Mouse (Mus musculus) forebrain, embryonic 10.5 days (tissue): ENCODE results near the gene R3hdm1. TPM values are rescaled to one million over a fixed set of nuclear protein-coding genes. Genes with fewer than 3 reads are reported as not detected.
"Not testable (repeated sequence)": the region's sequence is repeated elsewhere in the genome, so short reads cannot be mapped to it uniquely, and the experiment has no call there.

Experiments used
- DNase-seq: peaks from one replicate; pipeline ENCODE4 v3.0.0-alpha.2; 2017; ENCODE audit warnings: low spot score; ENCODE audit errors: extremely low spot score
- H3K27ac ChIP-seq: fragments of 300-500 bp; sonication (generic); 2 replicates; pipeline ENCODE4 v1.5.1; 2016; ENCODE audit warnings: mild to moderate bottlenecking
- H3K27me3 ChIP-seq: fragments of 300-500 bp; sonication (generic); 2 replicates; pipeline ENCODE4 v1.6.1; 2016; ENCODE audit warnings: mild to moderate bottlenecking; ENCODE audit not compliant: poor library complexity, severe bottlenecking
- H3K36me3 ChIP-seq: fragments of 300-500 bp; sonication (generic); replicated peaks from 2 replicates; pipeline ENCODE4 v1.6.1; 2016; ENCODE audit warnings: mild to moderate bottlenecking, moderate library complexity
- H3K4me1 ChIP-seq: fragments of 300-500 bp; sonication (generic); 2 replicates; pipeline ENCODE4 v1.6.1; 2016
- H3K4me3 ChIP-seq: fragments of 300-500 bp; sonication (generic); 2 replicates; pipeline ENCODE4 v1.5.1; 2016; ENCODE audit warnings: mild to moderate bottlenecking, moderate library complexity
- H3K9me3 ChIP-seq: fragments of 300-500 bp; sonication (generic); 2 replicates; pipeline ENCODE4 v1.6.1; 2016; ENCODE audit warnings: mild to moderate bottlenecking, moderate library complexity
- WGBS: fragments of 180-500 bp; shearing (Covaris S2); methylation state at CpG from one replicate; pipeline ENCODE4 v1.1.7; 2016; 5-methylcytosine and 5-hydroxymethylcytosine counted together
- polyA plus RNA-seq: library from polyadenylated mRNA; unstranded; fragments of >200 nt; fragmentation: Nextera tagmentation; extraction: Ambion mirVana; gene quantifications from 2 replicates; pipeline ENCODE4 v1.2.1, GENCODE M21; 2016

Gene R3hdm1
- polyA plus RNA-seq, 1 experiment from 2014 or later = 79.8 TPM

DNA sequence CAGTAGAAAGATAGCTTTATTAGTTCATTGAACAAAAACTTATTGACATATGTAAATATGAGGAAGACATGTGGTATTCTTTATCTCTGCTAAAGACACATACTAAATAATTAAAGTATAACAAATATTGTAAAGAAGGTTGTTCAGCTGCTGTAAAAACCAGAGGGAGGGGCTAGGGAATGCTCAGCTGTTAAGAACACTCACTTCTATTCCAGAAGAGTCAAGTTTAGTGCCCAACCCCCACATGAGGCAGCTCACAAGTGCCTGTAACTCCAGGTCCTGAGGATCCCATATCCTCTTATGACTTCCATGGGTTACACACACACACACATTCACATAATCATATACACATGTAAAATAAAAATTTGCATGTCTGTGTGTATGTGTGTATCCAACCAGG lies 67.0 kb downstream of the R3hdm1 start:
- Histone ChIP-seq H3K27me3 (no peaks in the 10 kb centered on the region), H3K4me1 (no peaks in the 10 kb centered on the region), H3K4me3 (no peak overlapping the region), H3K9me3 (no peaks in the 10 kb centered on the region), H3K36me3 (peaks cover 8% of the 10 kb centered on the region), H3K27ac (no peak overlapping the region)
- no peak for DNase-seq

DNA sequence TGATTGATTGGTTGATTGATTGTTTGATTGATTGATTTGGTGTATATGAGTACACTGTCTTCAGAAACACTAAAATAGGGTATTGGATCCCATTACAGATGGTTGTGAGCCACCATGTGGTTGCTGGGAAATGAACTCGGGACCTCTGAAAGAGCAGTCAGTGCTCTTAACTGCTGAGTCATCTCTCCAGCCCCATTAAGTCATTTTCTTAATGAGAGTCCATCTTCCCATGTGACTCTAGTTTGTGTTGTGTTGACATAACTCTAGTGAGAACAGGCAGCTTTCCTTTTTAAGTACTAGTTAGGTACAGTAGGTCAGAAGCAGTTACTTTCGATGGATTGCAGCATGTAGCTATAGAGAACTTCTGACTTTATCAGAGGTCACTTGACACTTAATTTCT lies 88.3 kb downstream of the R3hdm1 start:
- Histone ChIP-seq H3K4me3 (no peak overlapping the region), H3K27ac (no peak overlapping the region), H3K4me1 (no peaks in the 10 kb centered on the region), H3K36me3 (peaks cover 76% of the 10 kb centered on the region), H3K27me3 (no peaks in the 10 kb centered on the region), H3K9me3 (no peaks in the 10 kb centered on the region)
- no peak for DNase-seq
- 86% methylated on average over 2 of the region's 2 CpGs for WGBS

DNA sequence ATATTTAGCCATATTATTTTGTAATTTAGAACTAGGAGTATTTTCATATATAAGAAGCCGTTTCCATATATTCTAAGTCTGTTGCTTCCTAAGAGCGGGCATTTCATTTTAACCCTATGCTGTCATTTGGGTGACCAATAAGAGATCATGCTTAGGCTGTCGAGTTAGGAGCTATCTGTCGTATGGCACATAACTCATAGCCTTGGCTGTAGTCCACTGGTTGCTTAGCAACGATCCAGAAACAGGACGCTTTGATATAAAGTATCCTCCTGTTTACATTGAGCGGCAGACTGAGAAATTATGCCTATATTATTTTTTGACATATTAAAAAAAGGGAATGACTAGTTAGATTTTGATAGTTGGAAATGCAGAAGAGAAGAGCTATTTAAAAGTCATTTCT lies 89.3 kb downstream of the R3hdm1 start:
- 94% methylated on average over 7 of the region's 7 CpGs for WGBS
- H3K9me3 ChIP-seq = no peaks in the 10 kb centered on the region
- H3K4me1 ChIP-seq = no peaks in the 10 kb centered on the region
- no peak for DNase-seq
- H3K27ac ChIP-seq = no peak overlapping the region
- peaks cover 72% of the 10 kb centered on the region for H3K36me3 ChIP-seq
- no peak overlapping the region for H3K4me3 ChIP-seq
- no peaks in the 10 kb centered on the region for H3K27me3 ChIP-seq

DNA sequence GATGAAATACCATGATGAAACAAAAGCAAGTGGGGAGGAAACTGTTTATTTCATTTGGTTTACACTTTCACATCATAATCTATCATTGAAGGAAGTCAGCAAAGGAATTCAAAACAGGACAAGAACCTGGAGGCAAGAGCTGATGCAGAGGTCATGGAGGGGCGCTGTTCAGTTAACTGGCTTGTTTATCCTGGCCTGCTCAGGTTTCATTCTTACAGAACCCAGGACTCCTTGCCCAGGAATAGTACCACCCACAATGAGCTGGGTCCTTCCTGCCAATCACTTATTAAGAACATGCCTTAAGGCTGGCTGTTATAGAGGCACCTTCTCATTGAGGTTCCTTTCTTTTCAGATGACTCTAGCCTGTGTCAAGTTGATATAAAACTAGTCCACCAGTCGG lies 90.9 kb downstream of the R3hdm1 start:
- Histone ChIP-seq H3K36me3 (peaks cover 74% of the 10 kb centered on the region), H3K4me1 (no peaks in the 10 kb centered on the region), H3K27me3 (no peaks in the 10 kb centered on the region), H3K27ac (no peak overlapping the region), H3K9me3 (no peaks in the 10 kb centered on the region), H3K4me3 (no peak overlapping the region)
- 67% methylated on average over 2 of the region's 2 CpGs for WGBS
- no peak for DNase-seq

- 95% methylated on average over 1 of the region's 1 CpGs for WGBS
- no peak overlapping the region for H3K4me3 ChIP-seq
- no peaks in the 10 kb centered on the region for H3K9me3 ChIP-seq
- peaks cover 64% of the 10 kb centered on the region for H3K36me3 ChIP-seq
- no peaks in the 10 kb centered on the region for H3K4me1 ChIP-seq
- no peak for DNase-seq
- no peaks in the 10 kb centered on the region for H3K27me3 ChIP-seq
- no peak overlapping the region for H3K27ac ChIP-seq
Measured at GRCm38 (mm10) chr1:128197353-128197752, 94.3 kb downstream of the R3hdm1 start.

DNA sequence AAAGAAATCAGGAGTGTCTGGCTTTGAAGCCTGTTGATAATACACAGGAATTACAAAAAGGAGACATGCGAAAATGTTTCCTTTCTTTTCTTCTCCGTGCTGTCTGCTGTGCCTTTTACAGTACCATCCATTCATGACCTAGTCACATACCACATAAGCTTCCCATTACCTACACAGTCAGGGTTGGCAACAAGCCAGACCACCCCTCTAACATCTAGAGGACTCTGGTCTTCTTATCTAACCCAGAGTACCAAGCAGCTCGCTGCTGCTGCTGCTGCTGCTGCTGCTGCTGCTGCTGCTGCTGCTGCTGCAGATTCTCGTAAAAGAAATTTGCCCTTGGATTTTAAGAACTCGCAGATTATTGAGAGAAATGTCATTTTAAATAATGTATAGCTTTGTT lies 110.2 kb downstream of the R3hdm1 start:
- Histone ChIP-seq H3K4me1 (no peaks in the 10 kb centered on the region), H3K36me3 (peaks cover 68% of the 10 kb centered on the region), H3K9me3 (no peaks in the 10 kb centered on the region), H3K27me3 (no peaks in the 10 kb centered on the region), H3K27ac (no peak overlapping the region), H3K4me3 (no peak overlapping the region)
- no peak for DNase-seq
- 89% methylated on average over 5 of the region's 5 CpGs for WGBS

GRCm38 (mm10) chr1:128221886-128222285 lies 118.8 kb downstream of the R3hdm1 start:
- no peaks in the 10 kb centered on the region for H3K4me1 ChIP-seq
- DNase-seq = no peak
- WGBS = 96% methylated on average over 2 of the region's 2 CpGs
- no peak overlapping the region for H3K4me3 ChIP-seq
- H3K27ac ChIP-seq = no peak overlapping the region
- peaks cover 71% of the 10 kb centered on the region for H3K36me3 ChIP-seq
- H3K27me3 ChIP-seq = no peaks in the 10 kb centered on the region
- H3K9me3 ChIP-seq = no peaks in the 10 kb centered on the region

DNA sequence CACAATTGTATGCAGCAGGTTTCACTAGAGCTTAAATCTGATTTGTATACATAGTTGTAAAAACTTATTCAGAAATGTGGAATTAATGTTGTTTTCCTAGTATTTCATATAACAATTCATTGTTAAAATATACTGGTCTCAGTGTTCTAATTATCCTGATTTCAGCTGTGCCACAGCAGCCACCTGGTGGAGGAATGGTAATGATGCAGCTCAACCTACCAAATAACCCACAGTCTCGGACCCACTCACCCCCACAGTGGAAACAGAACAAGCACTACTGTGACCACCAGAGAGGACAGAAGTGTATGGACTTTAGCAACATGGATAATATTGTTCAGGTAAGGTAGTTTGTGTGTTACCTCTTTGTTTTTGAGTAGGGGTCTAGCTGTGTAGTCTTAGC lies 120.2 kb downstream of the R3hdm1 start:
- H3K36me3 ChIP-seq = peaks cover 65% of the 10 kb centered on the region

GRCm38 (mm10) chr1:128235181-128235580 lies 132.1 kb downstream of the R3hdm1 start:
- H3K9me3 ChIP-seq = no peaks in the 10 kb centered on the region
- H3K36me3 ChIP-seq = peaks cover 82% of the 10 kb centered on the region
- no peaks in the 10 kb centered on the region for H3K27me3 ChIP-seq
- DNase-seq = no peak
- H3K27ac ChIP-seq = no peak overlapping the region
- WGBS = 94% methylated on average over 4 of the region's 4 CpGs
- no peaks in the 10 kb centered on the region for H3K4me1 ChIP-seq
- no peak overlapping the region for H3K4me3 ChIP-seq

More for the DNA sequence above, 120.2 kb downstream of the R3hdm1 start:
- no peaks in the 10 kb centered on the region for H3K9me3 ChIP-seq
- H3K27ac ChIP-seq = no peak overlapping the region
- H3K4me1 ChIP-seq = no peaks in the 10 kb centered on the region
- 93% methylated on average over 1 of the region's 1 CpGs for WGBS
- no peaks in the 10 kb centered on the region for H3K27me3 ChIP-seq
- DNase-seq = no peak
- H3K4me3 ChIP-seq = no peak overlapping the region

DNA sequence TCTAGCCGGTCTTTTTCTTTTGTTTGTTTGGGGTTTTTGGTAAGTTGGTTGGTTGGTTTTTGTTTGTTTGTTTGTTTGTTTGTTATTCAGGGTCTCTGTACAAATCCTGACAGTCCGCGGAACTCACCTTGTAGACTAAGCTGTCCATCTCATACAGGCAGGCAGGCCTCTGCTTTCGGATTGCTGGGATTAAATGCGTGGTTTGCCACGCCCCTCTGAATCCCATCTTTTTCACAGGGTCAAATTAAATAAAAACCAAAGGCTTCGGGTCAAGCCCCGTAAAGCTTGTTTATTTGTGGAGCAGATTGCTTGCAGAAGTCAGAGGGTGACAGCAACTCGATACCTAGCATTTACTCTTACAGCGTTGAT lies 140.5 kb downstream of the R3hdm1 start, which contains the start of gene Ubxn4:
TSS of gene Ubxn4 (plus strand) at position 338 of the 369 bp plus-strand sequence.
- H3K27ac ChIP-seq = peak within 1 kb of the TSS; percentile 94
- no peak for DNase-seq
- H3K9me3 ChIP-seq = no peaks in the 10 kb centered on the region
- H3K36me3 ChIP-seq = peaks cover 21% of the 10 kb centered on the region
- peaks cover 22% of the 10 kb centered on the region for H3K4me1 ChIP-seq
- H3K27me3 ChIP-seq = no peaks in the 10 kb centered on the region
- WGBS = 7% methylated on average over 10 of the region's 10 CpGs
- H3K4me3 ChIP-seq = peak within 1 kb of the TSS; percentile 83

DNA sequence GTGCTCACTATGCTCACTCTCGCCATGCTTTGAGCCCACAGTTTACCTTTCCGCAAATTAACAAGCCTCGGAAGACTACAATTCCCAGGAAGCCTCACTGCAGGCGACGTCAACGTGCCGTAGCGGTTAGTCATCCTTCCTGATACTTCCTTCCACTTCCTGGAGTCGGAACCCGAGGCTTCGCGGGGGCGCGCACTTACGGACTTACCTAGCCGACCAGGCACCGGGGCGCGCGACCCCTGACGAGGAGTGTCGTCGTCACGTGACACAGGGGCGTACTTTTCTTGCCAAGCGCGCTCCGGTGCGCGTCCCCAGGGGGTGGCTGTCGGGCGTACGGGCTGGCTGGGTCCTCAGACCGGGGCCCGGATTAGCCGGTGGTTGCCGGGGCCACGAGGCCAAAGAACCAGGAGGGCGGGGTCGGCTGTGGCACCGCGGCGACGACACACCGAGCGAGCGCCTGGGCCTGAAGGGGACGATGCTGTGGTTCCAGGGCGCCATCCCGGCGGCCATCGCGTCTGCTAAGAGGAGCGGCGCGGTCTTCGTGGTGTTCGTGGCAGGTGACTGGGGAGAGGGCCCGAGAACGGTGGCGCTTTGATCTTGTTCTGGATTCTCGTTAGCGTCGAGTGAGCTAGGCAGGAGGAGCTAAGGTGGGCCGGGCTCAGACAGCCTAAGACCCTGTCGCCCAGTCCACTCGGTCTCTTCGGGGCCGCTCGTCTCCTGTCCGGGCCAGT lies 141.1 kb downstream of the R3hdm1 start:
- under 1% methylated on average over 71 of the region's 71 CpGs for WGBS
- Histone ChIP-seq H3K4me1 (peaks cover 22% of the 10 kb centered on the region), H3K9me3 (no peaks in the 10 kb centered on the region)

DNA sequence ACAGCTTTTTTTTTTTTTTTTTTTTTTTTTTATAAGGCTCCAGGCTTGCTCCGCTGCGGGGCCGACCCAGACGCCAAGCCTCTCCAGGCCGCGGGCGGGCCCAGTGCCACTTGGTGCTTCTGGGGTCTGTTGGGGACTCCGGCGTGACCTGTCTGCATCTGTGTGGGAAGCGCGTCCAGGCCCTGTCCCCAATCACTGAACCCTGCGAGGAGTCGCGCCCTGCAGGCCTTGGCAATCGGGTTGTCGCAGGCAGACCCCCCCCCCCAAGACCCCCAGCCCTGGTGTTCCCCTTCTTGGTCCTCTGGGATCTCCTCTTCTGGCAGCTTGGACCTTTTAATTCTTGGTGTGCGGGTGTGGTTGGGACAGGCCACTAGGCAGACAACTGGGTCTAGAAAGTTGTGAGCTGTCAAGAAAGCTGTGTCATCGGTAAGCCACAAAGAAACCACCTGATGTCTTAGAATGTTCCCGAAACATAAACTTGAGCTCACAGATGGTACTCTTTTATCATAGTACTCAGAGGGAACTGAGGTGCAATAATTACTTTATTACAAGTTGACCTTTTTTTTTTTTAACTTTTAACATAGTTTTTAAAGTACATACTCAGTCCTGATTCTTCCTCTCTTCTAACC lies 141.7 kb downstream of the R3hdm1 start:
- H3K36me3 ChIP-seq = peaks cover 15% of the 10 kb centered on the region
- 4% methylated on average over 19 of the region's 19 CpGs for WGBS
- peak overlapping the region; percentile 83 for H3K4me3 ChIP-seq
- peak overlapping the region; percentile 94 for H3K27ac ChIP-seq
- no peaks in the 10 kb centered on the region for H3K27me3 ChIP-seq
- H3K9me3 ChIP-seq = no peaks in the 10 kb centered on the region
- H3K4me1 ChIP-seq = peaks cover 22% of the 10 kb centered on the region
- peak; percentile 52 for DNase-seq

More for the DNA sequence above, 141.1 kb downstream of the R3hdm1 start:
- H3K36me3 ChIP-seq = peaks cover 17% of the 10 kb centered on the region
- DNase-seq = peak; percentile 98
- peak overlapping the region; percentile 94 for H3K27ac ChIP-seq
- H3K4me3 ChIP-seq = peak overlapping the region; percentile 83
- H3K27me3 ChIP-seq = no peaks in the 10 kb centered on the region

DNA sequence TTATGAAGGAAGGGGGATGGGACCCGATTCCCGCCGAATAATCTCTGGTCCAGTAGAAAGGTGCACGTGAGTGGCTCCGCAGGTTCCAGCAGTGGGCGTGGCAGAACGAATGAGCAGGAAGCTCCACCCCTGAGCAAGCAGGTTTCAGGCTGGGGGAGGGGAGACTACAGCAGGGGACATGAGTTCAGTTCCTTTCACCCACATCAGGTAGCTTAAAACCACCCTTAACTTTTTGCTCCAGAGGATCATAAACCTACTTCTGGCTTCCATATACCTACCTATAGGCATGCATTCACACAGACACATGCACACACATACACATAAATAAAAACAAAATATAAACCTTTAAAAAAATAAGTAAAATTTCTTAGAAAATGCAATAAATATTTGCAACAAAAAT lies 164.0 kb downstream of the R3hdm1 start:
- not testable (repeated sequence) for H3K4me3 ChIP-seq, H3K27me3 ChIP-seq, H3K27ac ChIP-seq, H3K4me1 ChIP-seq, DNase-seq, H3K9me3 ChIP-seq
- 91% methylated on average over 7 of the region's 7 CpGs for WGBS
- H3K36me3 ChIP-seq = peaks cover 96% of the 10 kb centered on the region
